Mouse (Mus musculus) cerebellum, adult 2 months (tissue): ENCODE results near the gene Snd1. TPM values are rescaled to one million over a fixed set of nuclear protein-coding genes. Genes with fewer than 3 reads are reported as not detected.

Source experiments
- DNase-seq, 2 experiments: peaks; one replicate each; pipeline ENCODE4 v3.0.0; 2021
- H3K27ac ChIP-seq: fragments of 200-500 bp; 2 replicates; pipeline ENCODE4 v1.5.1; 2012; ENCODE audit warnings: low read length, control low read depth, inconsistent platforms; ENCODE audit not compliant: insufficient read depth
- H3K27me3 ChIP-seq: fragments of 200-500 bp; 2 replicates; pipeline ENCODE4 v1.6.1; 2012; ENCODE audit warnings: inconsistent platforms, mild to moderate bottlenecking, low read length, moderate library complexity; ENCODE audit not compliant: control insufficient read depth, insufficient read depth
- H3K4me1 ChIP-seq: fragments of 200-500 bp; 2 replicates; pipeline ENCODE4 v1.6.1; 2011; ENCODE audit warnings: low read length; ENCODE audit not compliant: control insufficient read depth, insufficient read depth
- H3K4me3 ChIP-seq: fragments of 200-500 bp; replicated peaks from 2 replicates; pipeline ENCODE3; 2011; ENCODE audit warnings: mild to moderate bottlenecking, low read depth, low read length, control low read depth; ENCODE audit not compliant: insufficient read depth
- CTCF ChIP-seq: fragments of 200-500 bp; IDR thresholded peaks from 2 replicates; pipeline ENCODE4 v1.5.1; 2011; ENCODE audit warnings: low read depth, mild to moderate bottlenecking, control low read depth, low read length, moderate library complexity, borderline replicate concordance; ENCODE audit not compliant: insufficient read depth
- POLR2A ChIP-seq: fragments of 200-500 bp; IDR thresholded peaks from 2 replicates; pipeline ENCODE4 v1.6.1; 2011; ENCODE audit warnings: low read length, control low read depth, borderline replicate concordance; ENCODE audit not compliant: insufficient read depth
- WGBS: fragments of 180-500 bp; shearing (Covaris S2); methylation state at CpG from one replicate; pipeline ENCODE4 v1.1.7; 2018; 5-methylcytosine and 5-hydroxymethylcytosine counted together
- polyA plus RNA-seq: library from polyadenylated mRNA; depleted of rRNA; stranded (reverse); fragments of >200 nt; gene quantifications from 2 replicates; pipeline ENCODE4 v1.2.3, GENCODE M21; 2012

The Snd1 gene
- polyA plus RNA-seq, 1 experiment = 57.0 TPM

DNA sequence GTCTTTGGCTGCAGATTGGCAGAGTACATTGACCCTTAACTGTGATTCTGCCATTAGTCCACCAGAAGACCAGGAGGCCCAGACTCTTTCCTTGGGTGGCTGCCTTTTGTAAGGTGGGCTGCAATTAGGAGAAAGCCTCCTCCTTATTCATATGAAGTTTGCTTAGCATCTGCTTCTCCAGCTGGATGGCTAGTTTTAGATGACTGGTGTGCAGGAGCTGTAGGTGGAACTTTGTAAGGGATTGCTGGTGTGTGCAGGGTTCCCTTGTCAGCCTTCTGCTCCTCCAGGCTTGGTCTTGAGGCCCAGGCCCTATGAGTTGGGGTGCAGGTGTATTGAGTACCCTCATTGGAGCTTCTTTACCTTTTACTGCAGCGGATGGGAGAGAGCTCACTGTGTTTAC, 79.5 kb downstream of the Snd1 start:
- no peak for DNase-seq
- no peak overlapping the region for H3K27ac ChIP-seq
- WGBS = 89% methylated on average over 1 of the region's 1 CpGs
- no peak overlapping the region for H3K4me3 ChIP-seq
- H3K27me3 ChIP-seq = no peaks in the 10 kb centered on the region
- peaks cover 15% of the 10 kb centered on the region; the same call in 1 of the 2 replicates for H3K4me1 ChIP-seq
- no peak for TF ChIP-seq CTCF
- no peak for TF ChIP-seq POLR2A

DNA sequence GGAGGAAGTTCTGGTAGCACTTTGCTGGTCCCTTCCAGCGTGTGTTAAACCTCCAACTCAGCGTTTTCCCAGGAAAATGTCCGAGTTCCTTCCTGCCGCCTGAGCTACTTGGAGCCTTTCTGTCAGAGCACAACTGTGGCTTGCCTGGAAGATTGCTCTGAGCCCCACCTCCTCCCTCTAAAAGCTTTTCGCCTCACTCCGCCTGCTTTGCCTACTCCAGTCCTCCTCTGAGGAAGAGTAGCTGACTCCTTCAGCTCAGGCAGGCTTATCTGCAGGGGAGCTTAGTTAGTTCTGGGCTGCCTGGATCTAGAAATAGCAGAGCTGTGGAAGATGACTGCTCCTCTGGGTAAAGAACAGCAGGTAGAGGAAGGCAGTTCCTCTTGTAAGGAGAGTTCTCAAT, 80.1 kb downstream of the Snd1 start:
- no peaks in the 10 kb centered on the region for H3K27me3 ChIP-seq
- WGBS = 78% methylated on average over 6 of the region's 6 CpGs
- TF ChIP-seq CTCF = no peak
- no peak for TF ChIP-seq POLR2A
- DNase-seq = no peak
- H3K4me1 ChIP-seq = peaks cover 10% of the 10 kb centered on the region; the same call in 1 of the 2 replicates
- no peak overlapping the region for H3K4me3 ChIP-seq
- no peak overlapping the region for H3K27ac ChIP-seq

DNA sequence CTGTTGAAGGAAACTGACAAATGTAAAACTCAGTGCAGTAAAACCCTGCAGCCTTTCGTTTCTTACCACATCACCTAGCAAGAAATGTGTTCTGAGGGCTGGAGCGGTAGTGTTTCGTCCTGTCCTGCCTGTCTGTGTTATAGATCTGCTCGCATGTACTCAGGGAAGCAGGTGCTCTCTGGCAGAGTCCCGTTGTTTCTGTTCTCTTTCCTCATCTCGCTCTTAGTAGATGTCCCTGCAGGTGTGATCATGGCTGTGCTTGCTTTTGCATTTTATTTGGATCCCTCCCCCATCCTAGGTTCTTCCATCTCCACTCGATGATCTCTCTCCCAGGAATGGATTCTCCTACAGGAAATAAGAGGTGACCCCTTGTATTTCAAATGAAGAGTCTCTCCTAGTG, 80.5 kb downstream of the Snd1 start:
- DNase-seq = no peak
- Histone ChIP-seq H3K27ac (no peak overlapping the region), H3K4me1 (peaks cover 7% of the 10 kb centered on the region; the same call in 1 of the 2 replicates), H3K27me3 (no peaks in the 10 kb centered on the region), H3K4me3 (no peak overlapping the region)
- 82% methylated on average over 7 of the region's 7 CpGs for WGBS
- TF ChIP-seq CTCF = no peak

DNA sequence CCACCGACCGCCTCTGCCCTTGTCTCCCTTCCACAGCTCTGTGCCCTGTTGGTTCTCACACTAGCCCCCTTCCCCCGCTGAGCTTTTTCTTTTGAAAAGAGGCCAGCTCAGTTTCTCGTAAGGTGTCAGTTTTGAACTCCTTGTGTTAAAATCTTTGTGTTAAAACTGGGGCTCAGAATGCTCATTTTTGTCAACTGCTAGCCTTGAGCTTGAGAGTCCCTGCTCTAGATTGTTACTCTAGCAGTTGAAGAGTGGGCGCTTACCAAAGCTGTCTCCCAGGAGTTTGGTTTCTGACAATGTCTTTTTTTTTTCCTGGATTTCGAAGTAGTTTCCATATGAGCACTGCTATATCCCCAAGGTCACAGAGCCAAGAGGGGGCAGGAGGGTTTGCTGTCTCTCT, 82.8 kb downstream of the Snd1 start:
- H3K27ac ChIP-seq = no peak overlapping the region
- no peak for DNase-seq

DNA sequence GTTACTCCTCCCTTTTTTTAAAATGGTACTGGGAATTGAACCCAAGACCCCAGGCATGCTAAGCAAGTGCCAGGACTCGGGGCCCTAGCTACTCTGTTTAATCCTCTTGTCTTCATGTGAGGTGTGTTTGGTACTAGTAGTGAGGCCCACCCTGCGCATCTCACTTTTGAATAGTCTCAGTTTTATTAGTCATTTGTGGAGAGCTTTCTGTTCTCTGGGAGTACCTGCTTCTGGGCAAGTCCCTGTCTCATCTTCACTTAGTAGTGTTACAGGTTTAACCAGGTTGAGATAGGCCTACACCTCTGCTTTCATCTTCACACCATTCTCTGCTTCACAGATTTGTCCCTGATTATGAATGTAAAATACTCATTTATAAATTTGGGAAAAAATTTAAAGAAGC, 84.5 kb downstream of the Snd1 start:
- H3K27me3 ChIP-seq = no peaks in the 10 kb centered on the region
- no peak for TF ChIP-seq CTCF
- TF ChIP-seq POLR2A = no peak
- H3K4me1 ChIP-seq = no peaks in the 10 kb centered on the region; the same call in 1 of the 2 replicates
- DNase-seq = no peak
- H3K27ac ChIP-seq = no peak overlapping the region
- no peak overlapping the region for H3K4me3 ChIP-seq
- WGBS = 97% methylated on average over 2 of the region's 2 CpGs

More for the DNA sequence above, 82.8 kb downstream of the Snd1 start:
- H3K4me1 ChIP-seq = no peaks in the 10 kb centered on the region; the same call in 1 of the 2 replicates
- no peak overlapping the region for H3K4me3 ChIP-seq
- H3K27me3 ChIP-seq = no peaks in the 10 kb centered on the region
- WGBS = 82% methylated on average over 6 of the region's 6 CpGs
- no peak for TF ChIP-seq POLR2A
- no peak for TF ChIP-seq CTCF

DNA sequence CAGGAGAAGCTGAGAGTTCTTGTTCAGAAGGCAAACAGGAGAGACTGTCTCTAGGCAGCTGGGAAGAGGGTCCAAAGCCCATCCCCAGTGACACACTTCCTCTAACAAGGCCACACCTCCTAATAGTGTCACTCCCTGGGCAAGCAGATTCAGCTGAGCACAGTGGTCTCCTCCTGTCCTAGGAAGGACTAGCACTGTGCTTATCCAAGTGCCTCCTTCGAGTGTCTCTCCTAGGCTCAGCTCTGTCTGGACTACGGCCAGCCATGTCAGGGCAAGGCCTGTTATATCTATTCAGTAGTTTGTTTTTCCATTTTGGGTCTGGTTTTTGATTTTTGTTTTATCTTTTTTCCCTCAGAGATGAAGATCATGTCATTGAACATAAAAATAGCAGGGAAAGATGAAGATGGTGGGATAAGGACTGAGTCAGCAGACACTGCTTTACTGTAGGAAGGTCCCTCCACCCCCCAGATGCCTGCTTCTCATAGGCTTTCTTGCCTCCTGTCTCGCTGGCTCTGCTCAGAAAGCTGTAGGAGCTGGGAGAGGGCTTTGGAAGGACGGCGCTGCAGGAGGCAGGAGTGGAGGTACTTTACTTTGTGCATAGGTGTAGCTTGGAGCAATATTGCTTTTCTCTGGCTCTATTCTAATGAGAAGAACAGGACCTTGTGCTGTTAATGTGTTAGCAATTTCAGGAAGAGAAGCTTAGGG, 86.5 kb downstream of the Snd1 start:
- H3K4me1 ChIP-seq = no peaks in the 10 kb centered on the region; the same call in 1 of the 2 replicates
- H3K4me3 ChIP-seq = no peak overlapping the region
- DNase-seq = no peak
- TF ChIP-seq POLR2A (no peak), CTCF (no peak)
- H3K27ac ChIP-seq = no peak overlapping the region
- WGBS = 75% methylated on average over 5 of the region's 5 CpGs
- H3K27me3 ChIP-seq = no peaks in the 10 kb centered on the region

DNA sequence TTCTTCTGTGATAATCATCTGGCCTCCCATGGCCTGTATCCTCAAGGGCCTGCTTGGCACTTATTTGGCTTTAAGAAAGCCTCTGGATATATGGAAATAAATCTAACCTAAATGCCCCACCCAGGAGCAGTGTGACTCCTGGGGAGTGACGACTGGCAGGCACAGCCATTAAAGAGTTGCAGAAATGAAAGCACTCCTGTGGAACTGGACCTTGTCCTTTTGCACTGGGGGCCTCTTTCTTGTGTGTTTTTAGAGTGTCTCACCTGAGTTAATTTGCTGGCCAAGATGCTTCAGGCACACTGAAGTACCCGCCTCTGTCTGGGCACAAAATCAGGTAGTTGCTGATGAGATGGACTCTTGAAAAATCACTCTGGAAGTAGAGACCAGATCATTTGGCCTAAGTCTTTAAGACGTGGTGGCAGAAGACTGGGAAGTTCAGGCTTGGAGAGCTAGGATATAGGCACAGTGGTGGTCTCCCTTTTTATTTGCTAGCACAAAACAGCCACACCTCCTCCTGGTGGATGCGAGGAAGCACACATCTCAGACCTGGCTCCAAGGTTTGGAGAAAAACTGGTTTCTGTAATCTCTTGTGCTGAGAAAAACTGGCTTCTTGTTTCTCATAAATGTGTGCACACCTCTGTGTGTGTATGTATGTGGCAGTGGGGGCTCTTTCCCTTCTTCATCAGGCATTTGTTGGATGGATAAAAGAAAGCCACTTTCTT, 87.5 kb downstream of the Snd1 start:
- no peaks in the 10 kb centered on the region for H3K27me3 ChIP-seq
- DNase-seq = no peak
- no peak overlapping the region for H3K4me3 ChIP-seq
- no peaks in the 10 kb centered on the region; the same call in none of the 2 replicates for H3K4me1 ChIP-seq
- WGBS = 90% methylated on average over 4 of the region's 4 CpGs
- H3K27ac ChIP-seq = no peak overlapping the region
- TF ChIP-seq POLR2A = no peak
- TF ChIP-seq CTCF = no peak

DNA sequence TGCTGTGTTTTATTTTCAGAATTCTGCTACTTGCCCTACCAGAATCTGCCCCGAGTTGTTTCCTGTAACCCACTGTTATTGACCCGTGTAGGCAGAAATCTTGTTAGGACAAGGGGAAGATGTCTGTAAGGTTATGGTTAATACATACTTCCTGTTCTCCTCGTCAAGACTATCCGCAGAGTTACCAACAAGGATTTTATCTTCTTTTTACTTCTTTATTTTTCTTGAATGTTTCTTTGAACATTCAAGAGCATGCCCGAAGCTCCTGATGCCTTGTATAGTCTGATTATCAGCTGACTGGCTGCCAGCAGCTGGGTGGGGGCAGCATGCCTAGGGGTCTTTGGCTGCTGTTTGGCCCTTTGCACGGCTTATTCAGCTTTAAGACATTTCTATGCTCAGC, 93.0 kb downstream of the Snd1 start:
- no peak overlapping the region for H3K4me3 ChIP-seq
- no peaks in the 10 kb centered on the region for H3K27me3 ChIP-seq
- TF ChIP-seq POLR2A (no peak), CTCF (no peak)
- DNase-seq = no peak
- H3K27ac ChIP-seq = no peak overlapping the region
- WGBS = 75% methylated on average over 6 of the region's 6 CpGs
- H3K4me1 ChIP-seq = no peaks in the 10 kb centered on the region; the same call in 1 of the 2 replicates
